12 mouse cellular contexts compared by ENCODE assay signal in genomic region chr5:88930611-88931010, GRCm38 (mm10). TPM values are rescaled to one million over a fixed set of nuclear protein-coding genes. Genes with fewer than 3 reads are reported as not detected.
DNase-seq lines count a peak whose midpoint lies in the region; ATAC-seq and TF ChIP-seq lines count a peak whose summit lies in the region.
"Had no signal": no experiment of that assay in that cellular context is flagged by ENCODE, and none has a peak within 500 bp of the region (broad histone marks: within the 10 kb centered on the region; RNA-seq: fewer than 3 reads in every experiment).

No protein-coding gene starts in this region.

- 59% methylated on average over 11 of the region's 11 CpGs for WGBS in forebrain, embryonic 15.5 days
- 78% methylated on average over 11 of the region's 11 CpGs for WGBS in forebrain, embryonic 12.5 days
- 36% methylated on average over 11 of the region's 11 CpGs for WGBS in kidney, postnatal 0 days
- WGBS in kidney, embryonic 16.5 days, result 42% methylated on average over 11 of the region's 11 CpGs

- H3K4me1 ChIP-seq in forebrain, embryonic 15.5 days, result peaks cover 30% of the 10 kb centered on the region
- peaks cover 24% of the 10 kb centered on the region for H3K4me1 ChIP-seq in forebrain, embryonic 12.5 days
- peaks cover 12% of the 10 kb centered on the region for H3K4me1 ChIP-seq in kidney, postnatal 0 days (replicated peaks; ENCODE audit: insufficient read depth, low read length)
- H3K4me1 ChIP-seq in kidney, embryonic 16.5 days (ENCODE audit: insufficient read depth, low read length), result peaks cover 36% of the 10 kb centered on the region

- no peak for DNase-seq in kidney, postnatal 0 days (ENCODE audit: low spot score)
- DNase-seq in R1 (ENCODE audit: low read depth, low spot score), result peak; percentile 11
- DNase-seq in heart, postnatal 4 days, result peak; percentile 40
- DNase-seq in thymus, postnatal 25 days, result no peak
- DNase-seq in cerebellum, adult 11-12 months, result no peak
- DNase-seq: right cerebral cortex, postnatal 14 days had no signal

- H3K27me3 ChIP-seq in forebrain, embryonic 15.5 days, result no peaks in the 10 kb centered on the region
- H3K27me3 ChIP-seq in forebrain, embryonic 12.5 days, result no peaks in the 10 kb centered on the region
- H3K27me3 ChIP-seq in kidney, postnatal 0 days (ENCODE audit: insufficient read depth, low read length), result no peaks in the 10 kb centered on the region
- no peaks in the 10 kb centered on the region for H3K27me3 ChIP-seq in kidney, embryonic 16.5 days (ENCODE audit: insufficient read depth, low read length)
- H3K27me3 ChIP-seq: embryonic facial prominence, embryonic 12.5 days; neural tube, embryonic 12.5 days had no signal

- no peak overlapping the region for H3K9ac ChIP-seq in forebrain, embryonic 15.5 days (replicated peaks)
- H3K9ac ChIP-seq in forebrain, embryonic 12.5 days, result no peak overlapping the region; the same call in 1 of the 2 replicates
- H3K9ac ChIP-seq in kidney, postnatal 0 days (ENCODE audit: low read depth, low read length), result no peak overlapping the region
- H3K9ac ChIP-seq in kidney, embryonic 16.5 days (replicated peaks; ENCODE audit: low read length), result no peak overlapping the region
- H3K9ac ChIP-seq: embryonic facial prominence, embryonic 12.5 days; neural tube, embryonic 12.5 days had no signal

- 0 out of 2 replicates have a peak, but pooled peaks have one; percentile 1 for ATAC-seq in forebrain, embryonic 15.5 days (replicated peaks)
- ATAC-seq in forebrain, embryonic 12.5 days (ENCODE audit: low FRiP score), result no peak
- no peak for ATAC-seq in kidney, postnatal 0 days (replicated peaks; ENCODE audit: low FRiP score, low read depth)
- ATAC-seq in kidney, embryonic 16.5 days (ENCODE audit: low FRiP score, low TSS enrichment), result no peak

- H3K27ac ChIP-seq in forebrain, embryonic 15.5 days (replicated peaks), result no peak overlapping the region
- H3K27ac ChIP-seq in forebrain, embryonic 12.5 days, result no peak overlapping the region
- 0 out of 2 replicates have a peak overlapping the region, but pooled peaks have one; percentile 26 for H3K27ac ChIP-seq in kidney, postnatal 0 days
- H3K27ac ChIP-seq in kidney, embryonic 16.5 days (ENCODE audit: low read length), result no peak overlapping the region
- H3K27ac ChIP-seq: embryonic facial prominence, embryonic 12.5 days; neural tube, embryonic 12.5 days had no signal

- H3K36me3 ChIP-seq in forebrain, embryonic 15.5 days, result no peaks in the 10 kb centered on the region
- no peaks in the 10 kb centered on the region for H3K36me3 ChIP-seq in forebrain, embryonic 12.5 days (replicated peaks)
- H3K36me3 ChIP-seq in kidney, postnatal 0 days (ENCODE audit: insufficient read depth, low read length), result no peaks in the 10 kb centered on the region
- no peaks in the 10 kb centered on the region for H3K36me3 ChIP-seq in kidney, embryonic 16.5 days (ENCODE audit: insufficient read depth, low read length)
- H3K36me3 ChIP-seq: embryonic facial prominence, embryonic 12.5 days; neural tube, embryonic 12.5 days had no signal

- no peak overlapping the region for H3K4me2 ChIP-seq in forebrain, embryonic 15.5 days (replicated peaks)
- H3K4me2 ChIP-seq in forebrain, embryonic 12.5 days, result no peak overlapping the region
- no peak overlapping the region for H3K4me2 ChIP-seq in kidney, postnatal 0 days (ENCODE audit: low read length)
- no peak overlapping the region for H3K4me2 ChIP-seq in kidney, embryonic 16.5 days (replicated peaks; ENCODE audit: low read depth, low read length)
- H3K4me2 ChIP-seq: neural tube, embryonic 12.5 days had no signal

- no peaks in the 10 kb centered on the region for H3K9me3 ChIP-seq in forebrain, embryonic 15.5 days
- H3K9me3 ChIP-seq in forebrain, embryonic 12.5 days, result no peaks in the 10 kb centered on the region
- no peaks in the 10 kb centered on the region for H3K9me3 ChIP-seq in kidney, postnatal 0 days (replicated peaks; ENCODE audit: low read length)
- H3K9me3 ChIP-seq in kidney, embryonic 16.5 days (ENCODE audit: low read length), result no peaks in the 10 kb centered on the region
- H3K9me3 ChIP-seq: embryonic facial prominence, embryonic 12.5 days; neural tube, embryonic 12.5 days had no signal

- no peak for TF ChIP-seq CTCF in kidney, postnatal 0 days (IDR thresholded peaks at IDR 0.05; ENCODE audit: low read depth)

- H3K4me3 ChIP-seq in forebrain, embryonic 15.5 days, result no peak overlapping the region
- H3K4me3 ChIP-seq in forebrain, embryonic 12.5 days (replicated peaks), result no peak overlapping the region
- no peak overlapping the region for H3K4me3 ChIP-seq in kidney, postnatal 0 days (replicated peaks; ENCODE audit: low read depth, low read length)
- H3K4me3 ChIP-seq in kidney, embryonic 16.5 days (ENCODE audit: low read length), result no peak overlapping the region
- H3K4me3 ChIP-seq: embryonic facial prominence, embryonic 12.5 days; neural tube, embryonic 12.5 days had no signal

RNA-seq across cellular contexts. Expression of gene Slc4a4, which starts 44.0 kb away (rescaled TPM):
- polyA plus RNA-seq in forebrain, embryonic 15.5 days (2015; fragmentation: Nextera tagmentation; extraction: Ambion mirVana), result 3.7 and 4.1 TPM in 2 replicates
- polyA plus RNA-seq in forebrain, embryonic 12.5 days (2016; fragmentation: Nextera tagmentation; extraction: Ambion mirVana), result 1.7 and 2.3 TPM in 2 replicates
- polyA plus RNA-seq in kidney, postnatal 0 days (2015; fragmentation: Nextera tagmentation; extraction: Ambion mirVana), result 26.1 and 27.7 TPM in 2 replicates
- polyA plus RNA-seq in kidney, embryonic 16.5 days (2015; fragmentation: Nextera tagmentation; extraction: Ambion mirVana), result 11.1 and 12.7 TPM in 2 replicates
- total RNA-seq in heart, postnatal 4 days (2021), result 10 to 100 TPM; 39.4 to 40.4 TPM
- total RNA-seq: megakaryocyte progenitor cell, adult 5-6 weeks had no signal

Comparison
In these comparisons a context has a peak if more than half of its experiments do, and no peak if none do; other contexts are left out.
1. DNase-seq: peak in R1 (single experiment) and heart, postnatal 4 days (single experiment); none in kidney, postnatal 0 days (single experiment), thymus, postnatal 25 days (single experiment) and cerebellum, adult 11-12 months (single experiment).